Mouse (Mus musculus) myocyte (in vitro differentiated cells): ENCODE results near the gene Primpol. TPM values are rescaled to one million over a fixed set of nuclear protein-coding genes. Genes with fewer than 3 reads are reported as not detected.

Experiments used
- H3K27me3 ChIP-seq: one replicate; pipeline ENCODE4 v1.6.1; 2011; ENCODE audit not compliant: control insufficient read depth, insufficient read depth, insufficient read length
- H3K36me3 ChIP-seq: one replicate; pipeline ENCODE4 v1.6.1; 2011; ENCODE audit not compliant: control insufficient read depth, insufficient read depth
- H3K4me2 ChIP-seq: one replicate; pipeline ENCODE4 v1.6.1; 2011; ENCODE audit warnings: low read depth, control low read depth
- H3K4me3 ChIP-seq: one replicate; pipeline ENCODE4 v1.5.1; 2011; ENCODE audit warnings: mild to moderate bottlenecking, control low read depth, moderate library complexity
- H3K79me2 ChIP-seq: one replicate; pipeline ENCODE4 v1.6.1; 2011; ENCODE audit not compliant: control insufficient read depth, insufficient read depth
- H3ac ChIP-seq: one replicate; pipeline ENCODE4 v1.6.1; 2011; ENCODE audit not compliant: control insufficient read depth, insufficient read length
- CEBPB ChIP-seq: IDR thresholded peaks from 2 replicates; pipeline ENCODE4 v1.6.1; 2011; ENCODE audit warnings: mild to moderate bottlenecking, moderate library complexity; ENCODE audit not compliant: poor library complexity, insufficient read depth, severe bottlenecking
- E2F4 ChIP-seq: IDR thresholded peaks from one replicate; pipeline ENCODE4 v1.6.1; 2011; ENCODE audit warnings: mild to moderate bottlenecking, control low read depth, moderate library complexity; ENCODE audit not compliant: insufficient read depth
- MAX ChIP-seq: IDR thresholded peaks from one replicate; pipeline ENCODE4 v1.6.1; 2011; ENCODE audit warnings: low read depth, mild to moderate bottlenecking, control low read depth
- MYOD1 ChIP-seq, 3 experiments: IDR thresholded peaks; one replicate each; pipeline ENCODE4 v1.6.1; 2011; ENCODE audit warnings: control low read depth in 2 of 3, low read depth in 2 of 3, mild to moderate bottlenecking in 2 of 3, moderate library complexity in 1 of 3; ENCODE audit not compliant: insufficient read length in 2 of 3, control insufficient read depth in 1 of 3
- MYOG ChIP-seq, 3 experiments: IDR thresholded peaks; one replicate each; pipeline ENCODE4 v1.6.1; 2011; ENCODE audit warnings: control low read depth in 2 of 3, low read depth in 2 of 3, mild to moderate bottlenecking in 2 of 3; ENCODE audit not compliant: insufficient read length in 2 of 3, control insufficient read depth in 1 of 3, insufficient read depth in 1 of 3
- POLR2A ChIP-seq: IDR thresholded peaks from one replicate; pipeline ENCODE4 v1.6.1; 2011; ENCODE audit warnings: low read depth, mild to moderate bottlenecking, control low read depth, moderate library complexity; ENCODE audit not compliant: insufficient read length
- POLR2AphosphoS2 ChIP-seq: IDR thresholded peaks from one replicate; pipeline ENCODE4 v1.6.1; 2011; ENCODE audit warnings: low read depth, control low read depth; ENCODE audit not compliant: insufficient read length
- REST ChIP-seq: IDR thresholded peaks from one replicate; pipeline ENCODE4 v1.6.1; 2011; ENCODE audit warnings: mild to moderate bottlenecking, control low read depth, moderate library complexity; ENCODE audit not compliant: insufficient read depth, insufficient read length
- SRF ChIP-seq: IDR thresholded peaks from one replicate; pipeline ENCODE4 v1.6.1; 2011; ENCODE audit warnings: low read depth; ENCODE audit not compliant: control insufficient read depth, insufficient read length
- TCF12 ChIP-seq: IDR thresholded peaks from one replicate; pipeline ENCODE4 v1.6.1; 2011; ENCODE audit warnings: mild to moderate bottlenecking, control low read depth; ENCODE audit not compliant: poor library complexity, insufficient read depth, severe bottlenecking
- TCF3 ChIP-seq: IDR thresholded peaks from one replicate; pipeline ENCODE4 v1.6.1; 2011; ENCODE audit warnings: low read depth, control low read depth; ENCODE audit not compliant: insufficient read length
- USF1 ChIP-seq: IDR thresholded peaks from one replicate; pipeline ENCODE4 v1.6.1; 2011; ENCODE audit warnings: low read depth, mild to moderate bottlenecking, control low read depth, moderate library complexity
- polyA plus RNA-seq: library from polyadenylated mRNA; unstranded; fragments of >200 nt; fragmentation: generic; extraction: Trizol; gene quantifications from one replicate; pipeline ENCODE4 v1.2.1, GENCODE M21; 2012; ENCODE audit warnings: missing spikeins

The Primpol gene
- polyA plus RNA-seq, 1 experiment = 1.8 TPM

GRCm38 (mm10) chr8:46599314-46599904 lies 17.6 kb downstream of the Primpol start:
- Histone ChIP-seq H3K79me2 (no peaks in the 10 kb centered on the region), H3K27me3 (no peaks in the 10 kb centered on the region)
- no peak for TF ChIP-seq MYOG (IDR thresholded peaks at IDR 0.05; ENCODE audit: control insufficient read depth in 1 of 3, insufficient read depth in 1 of 3, insufficient read length in 2 of 3, low read depth in 2 of 3)
- TF ChIP-seq POLR2A = no peak
- TF ChIP-seq TCF3 = no peak
- TF ChIP-seq TCF12 = no peak

GRCm38 (mm10) chr8:46598753-46599152 lies 18.3 kb downstream of the Primpol start:
- Histone ChIP-seq H3K4me2 (no peak overlapping the region), H3K36me3 (no peaks in the 10 kb centered on the region), H3ac (no peak overlapping the region), H3K4me3 (no peak overlapping the region), H3K79me2 (no peaks in the 10 kb centered on the region), H3K27me3 (no peaks in the 10 kb centered on the region)
- no peak for TF ChIP-seq SRF
- no peak for TF ChIP-seq POLR2A
- TF ChIP-seq E2F4 = no peak

More at GRCm38 (mm10) chr8:46599314-46599904, 17.6 kb downstream of the Primpol start:
- Histone ChIP-seq H3ac (no peak overlapping the region), H3K4me2 (no peak overlapping the region), H3K4me3 (no peak overlapping the region), H3K36me3 (no peaks in the 10 kb centered on the region)

GRCm38 (mm10) chr8:46598114-46598513 lies 18.9 kb downstream of the Primpol start:
- no peaks in the 10 kb centered on the region for H3K79me2 ChIP-seq
- TF ChIP-seq TCF12 = no peak
- no peak overlapping the region for H3ac ChIP-seq
- no peak overlapping the region for H3K4me2 ChIP-seq
- no peaks in the 10 kb centered on the region for H3K27me3 ChIP-seq
- H3K4me3 ChIP-seq = no peak overlapping the region
- no peaks in the 10 kb centered on the region for H3K36me3 ChIP-seq

GRCm38 (mm10) chr8:46597411-46597810 lies 19.6 kb downstream of the Primpol start:
- TF ChIP-seq POLR2AphosphoS2 (no peak), REST (no peak), TCF12 (no peak), POLR2A (no peak), SRF (no peak), MYOG (IDR thresholded peaks at IDR 0.05; ENCODE audit: control insufficient read depth in 1 of 3, insufficient read depth in 1 of 3, insufficient read length in 2 of 3, low read depth in 2 of 3) (no peak), USF1 (no peak), MAX (no peak), TCF3 (no peak), MYOD1 (IDR thresholded peaks at IDR 0.05; ENCODE audit: control insufficient read depth in 1 of 3, insufficient read length in 2 of 3, low read depth in 2 of 3) (no peak), CEBPB (no peak), E2F4 (no peak)
- H3K79me2 ChIP-seq = no peaks in the 10 kb centered on the region
- no peaks in the 10 kb centered on the region for H3K36me3 ChIP-seq
- H3K4me2 ChIP-seq = no peak overlapping the region
- no peak overlapping the region for H3K4me3 ChIP-seq
- no peaks in the 10 kb centered on the region for H3K27me3 ChIP-seq
- no peak overlapping the region for H3ac ChIP-seq

GRCm38 (mm10) chr8:46596530-46596929 lies 20.5 kb downstream of the Primpol start:
- H3ac ChIP-seq = no peak overlapping the region
- no peak overlapping the region for H3K4me2 ChIP-seq
- H3K27me3 ChIP-seq = no peaks in the 10 kb centered on the region
- TF ChIP-seq SRF (no peak), USF1 (no peak), MAX (no peak), REST (no peak), MYOG (IDR thresholded peaks at IDR 0.05; ENCODE audit: control insufficient read depth in 1 of 3, insufficient read depth in 1 of 3, insufficient read length in 2 of 3, low read depth in 2 of 3) (no peak), POLR2A (no peak), CEBPB (no peak), TCF3 (no peak), E2F4 (no peak), POLR2AphosphoS2 (no peak)
- H3K36me3 ChIP-seq = no peaks in the 10 kb centered on the region
- H3K79me2 ChIP-seq = no peaks in the 10 kb centered on the region
- no peak overlapping the region for H3K4me3 ChIP-seq

GRCm38 (mm10) chr8:46595593-46595992 lies 21.4 kb downstream of the Primpol start:
- TF ChIP-seq SRF = no peak
- no peak overlapping the region for H3K4me2 ChIP-seq
- H3K79me2 ChIP-seq = no peaks in the 10 kb centered on the region
- no peaks in the 10 kb centered on the region for H3K27me3 ChIP-seq
- no peak overlapping the region for H3K4me3 ChIP-seq
- H3K36me3 ChIP-seq = no peaks in the 10 kb centered on the region
- H3ac ChIP-seq = no peak overlapping the region
